Mouse (Mus musculus) lung, postnatal 0 days (tissue): ENCODE results near the gene Tgfa. TPM values are rescaled to one million over a fixed set of nuclear protein-coding genes. Genes with fewer than 3 reads are reported as not detected.

ENCODE experiments used
- ATAC-seq: fragments of 200-750 bp; cut with Nextera tagmentation; 2 replicates; pipeline ENCODE4 v1.8.0; 2017; ENCODE audit warnings: moderate library complexity
- DNase-seq: peaks from one replicate; pipeline ENCODE4 v3.0.0-alpha.2; 2016; ENCODE audit warnings: low spot score
- H3K27ac ChIP-seq: fragments of 300-500 bp; sonication (generic); 2 replicates; pipeline ENCODE4 v1.5.1; 2014; ENCODE audit warnings: antibody characterized with exemption, mild to moderate bottlenecking, low read length, mixed read lengths
- H3K27me3 ChIP-seq: fragments of 300-500 bp; sonication (generic); replicated peaks from 2 replicates; pipeline ENCODE4 v1.6.1; 2014; ENCODE audit warnings: low read length, mixed read lengths; ENCODE audit not compliant: insufficient read depth
- H3K36me3 ChIP-seq: fragments of 300-500 bp; sonication (generic); 2 replicates; pipeline ENCODE4 v1.6.1; 2014; ENCODE audit warnings: low read length, mixed read lengths; ENCODE audit not compliant: insufficient read depth
- H3K4me1 ChIP-seq: fragments of 300-500 bp; sonication (generic); 2 replicates; pipeline ENCODE4 v1.6.1; 2014; ENCODE audit warnings: antibody characterized with exemption, low read depth, low read length, mixed read lengths; ENCODE audit not compliant: insufficient read depth
- H3K4me2 ChIP-seq: fragments of 300-500 bp; sonication (generic); replicated peaks from 2 replicates; pipeline ENCODE4 v1.6.1; 2014; ENCODE audit warnings: low read depth, mild to moderate bottlenecking, low read length, moderate library complexity, mixed read lengths
- H3K4me3 ChIP-seq: fragments of 300-500 bp; sonication (generic); 2 replicates; pipeline ENCODE4 v1.5.1; 2014; ENCODE audit warnings: low read depth, low read length
- H3K9ac ChIP-seq: fragments of 300-500 bp; sonication (generic); replicated peaks from 2 replicates; pipeline ENCODE4 v1.6.1; 2014; ENCODE audit warnings: low read depth, mild to moderate bottlenecking
- H3K9me3 ChIP-seq: fragments of 300-500 bp; sonication (generic); 2 replicates; pipeline ENCODE4 v1.6.1; 2016; ENCODE audit warnings: low read length, mixed read lengths
- CTCF ChIP-seq: IDR thresholded peaks from 2 replicates; pipeline ENCODE4 v1.5.1; 2016; ENCODE audit warnings: antibody characterized with exemption, mild to moderate bottlenecking
- EP300 ChIP-seq: IDR thresholded peaks from 2 replicates; pipeline ENCODE4 v1.6.1; 2016; ENCODE audit warnings: antibody characterized with exemption, mild to moderate bottlenecking, control low read depth
- WGBS: fragments of 180-500 bp; shearing (Covaris S2); extraction: QIAGEN DNeasy Blood & Tissue Kit; methylation state at CpG from one replicate; pipeline ENCODE4 v1.1.7; 2014; 5-methylcytosine and 5-hydroxymethylcytosine counted together
- polyA plus RNA-seq: library from polyadenylated mRNA; unstranded; fragments of >200 nt; fragmentation: Nextera tagmentation; extraction: Ambion mirVana; gene quantifications from 2 replicates; pipeline ENCODE4 v1.2.1, GENCODE M21; 2015

Tgfa gene
- polyA plus RNA-seq, 1 experiment from 2014 or later: 1.9 TPM

GRCm38 (mm10) chr6:86233512-86234430 is 38.7 kb downstream of the Tgfa start:
- 22% methylated on average over 13 of the region's 13 CpGs for WGBS
- DNase-seq (peak; percentile 91), ATAC-seq (peak; percentile 92)
- H3K9ac ChIP-seq: no peak overlapping the region; the same call in 1 of the 2 replicates
- H3K9me3 ChIP-seq: no peaks in the 10 kb centered on the region
- no peaks in the 10 kb centered on the region; the same call in 1 of the 2 replicates for H3K4me1 ChIP-seq
- peak overlapping the region; percentile 76; the same call in 1 of the 2 replicates for H3K27ac ChIP-seq
- H3K4me3 ChIP-seq: no peak overlapping the region
- no peak overlapping the region for H3K4me2 ChIP-seq
- H3K27me3 ChIP-seq: no peaks in the 10 kb centered on the region
- no peaks in the 10 kb centered on the region for H3K36me3 ChIP-seq
- TF ChIP-seq EP300 (peak; percentile 71), CTCF (no peak)

GRCm38 (mm10) chr6:86244866-86245265 is 49.8 kb downstream of the Tgfa start:
- Histone ChIP-seq H3K27me3 (no peaks in the 10 kb centered on the region), H3K9me3 (no peaks in the 10 kb centered on the region), H3K4me2 (no peak overlapping the region), H3K9ac (no peak overlapping the region), H3K4me3 (no peak overlapping the region), H3K36me3 (no peaks in the 10 kb centered on the region), H3K27ac (no peak overlapping the region), H3K4me1 (no peaks in the 10 kb centered on the region)
- no peak for DNase-seq
- TF ChIP-seq EP300 (no peak), CTCF (no peak)
- no peak for ATAC-seq
- WGBS: 55% methylated on average over 3 of the region's 3 CpGs

GRCm38 (mm10) chr6:86245965-86246364 is 50.9 kb downstream of the Tgfa start:
- no peak overlapping the region for H3K4me2 ChIP-seq
- no peaks in the 10 kb centered on the region for H3K4me1 ChIP-seq
- ATAC-seq: no peak
- no peaks in the 10 kb centered on the region for H3K9me3 ChIP-seq
- no peak overlapping the region for H3K9ac ChIP-seq
- 29% methylated on average over 4 of the region's 4 CpGs for WGBS
- H3K36me3 ChIP-seq: no peaks in the 10 kb centered on the region
- TF ChIP-seq CTCF (no peak), EP300 (no peak)
- H3K4me3 ChIP-seq: no peak overlapping the region
- H3K27me3 ChIP-seq: no peaks in the 10 kb centered on the region
- no peak for DNase-seq
- no peak overlapping the region for H3K27ac ChIP-seq

- Histone ChIP-seq H3K9me3 (no peaks in the 10 kb centered on the region), H3K36me3 (no peaks in the 10 kb centered on the region), H3K4me2 (no peak overlapping the region), H3K4me3 (no peak overlapping the region), H3K27me3 (no peaks in the 10 kb centered on the region), H3K4me1 (no peaks in the 10 kb centered on the region), H3K9ac (no peak overlapping the region), H3K27ac (no peak overlapping the region)
- 78% methylated on average over 1 of the region's 1 CpGs for WGBS
- ATAC-seq (no peak), DNase-seq (no peak)
- TF ChIP-seq CTCF (no peak), EP300 (no peak)
Measured at GRCm38 (mm10) chr6:86248562-86248961, 53.5 kb downstream of the Tgfa start.

DNA sequence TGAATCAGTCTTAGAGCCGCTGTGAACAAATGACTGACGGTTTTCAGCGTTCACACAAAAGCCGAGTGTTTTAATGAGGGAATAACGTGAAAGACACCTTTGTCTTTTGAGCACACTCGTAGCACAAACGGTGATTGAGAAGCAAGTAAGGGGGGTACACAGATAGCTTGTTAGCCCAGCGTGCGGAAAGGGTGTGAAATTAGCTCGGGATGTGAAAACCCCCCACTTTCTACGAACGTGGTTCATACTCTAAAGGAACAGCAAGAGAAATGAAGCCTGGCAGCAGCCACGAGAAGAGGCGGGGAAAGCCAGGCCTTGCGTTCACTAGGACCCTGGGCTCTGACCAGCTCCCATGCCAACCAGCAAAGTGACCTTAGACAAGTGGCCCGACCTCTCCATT is 54.0 kb downstream of the Tgfa start:
- no peak overlapping the region for H3K27ac ChIP-seq
- H3K36me3 ChIP-seq: no peaks in the 10 kb centered on the region
- H3K9me3 ChIP-seq: no peaks in the 10 kb centered on the region
- no peak for DNase-seq
- ATAC-seq: no peak
- H3K27me3 ChIP-seq: no peaks in the 10 kb centered on the region
- TF ChIP-seq CTCF (no peak), EP300 (no peak)
- no peaks in the 10 kb centered on the region for H3K4me1 ChIP-seq
- H3K4me2 ChIP-seq: no peak overlapping the region
- no peak overlapping the region for H3K9ac ChIP-seq
- no peak overlapping the region for H3K4me3 ChIP-seq
- 63% methylated on average over 16 of the region's 16 CpGs for WGBS

GRCm38 (mm10) chr6:86250236-86250635 is 55.2 kb downstream of the Tgfa start:
- H3K27ac ChIP-seq: no peak overlapping the region
- no peak overlapping the region for H3K4me2 ChIP-seq
- no peak for DNase-seq
- H3K9ac ChIP-seq: no peak overlapping the region
- H3K27me3 ChIP-seq: no peaks in the 10 kb centered on the region
- no peak overlapping the region for H3K4me3 ChIP-seq
- no peak for ATAC-seq
- no peaks in the 10 kb centered on the region for H3K9me3 ChIP-seq
- H3K4me1 ChIP-seq: no peaks in the 10 kb centered on the region
- WGBS: 82% methylated on average over 2 of the region's 2 CpGs
- no peaks in the 10 kb centered on the region for H3K36me3 ChIP-seq
- TF ChIP-seq EP300 (no peak), CTCF (no peak)
